Mouse (Mus musculus) E14TG2a.4 (cell line): Measurements from ENCODE around the gene Rbp7.
"Not testable (repeated sequence)": the region's sequence is repeated elsewhere in the genome, so short reads cannot be mapped to it uniquely, and the experiment has no call there.

ENCODE experiments used
- H3K27me3 ChIP-seq: 2 replicates; pipeline ENCODE4 v1.6.1; 2014; ENCODE audit warnings: low read length, control low read depth; ENCODE audit not compliant: insufficient read depth
- H3K36me3 ChIP-seq: 2 replicates; pipeline ENCODE4 v1.6.1; 2014; ENCODE audit warnings: low read length, control low read depth; ENCODE audit not compliant: insufficient read depth
- H3K4me1 ChIP-seq: replicated peaks from 2 replicates; pipeline ENCODE4 v1.6.1; 2014; ENCODE audit warnings: low read depth, low read length, control low read depth
- H3K4me3 ChIP-seq: replicated peaks from 2 replicates; pipeline ENCODE4 v1.5.1; 2014; ENCODE audit warnings: mild to moderate bottlenecking, low read length
- H3K9me3 ChIP-seq: 2 replicates; pipeline ENCODE4 v1.6.1; 2014; ENCODE audit warnings: low read length, control low read depth
- CTCF ChIP-seq: conservative IDR thresholded peaks from 2 replicates; pipeline ENCODE4 v1.5.1; 2014; ENCODE audit warnings: low read length
- NANOG ChIP-seq: IDR thresholded peaks from 2 replicates; pipeline ENCODE4 v1.6.1; 2014; ENCODE audit warnings: borderline replicate concordance, low read length, mixed read lengths
- POU5F1 ChIP-seq: IDR thresholded peaks from 2 replicates; pipeline ENCODE4 v1.6.1; 2014; ENCODE audit warnings: low read length, borderline replicate concordance

Rbp7 gene

GRCm38 (mm10) chr4:149446309-149446708, 8.5 kb downstream of the Rbp7 start:
- Histone ChIP-seq H3K9me3 (no peaks in the 10 kb centered on the region), H3K36me3 (no peaks in the 10 kb centered on the region), H3K4me1 (peaks cover 43% of the 10 kb centered on the region), H3K27me3 (no peaks in the 10 kb centered on the region), H3K4me3 (peak overlapping the region; percentile 73)
- TF ChIP-seq POU5F1, result no peak
- no peak for TF ChIP-seq CTCF
- TF ChIP-seq NANOG, result no peak

DNA sequence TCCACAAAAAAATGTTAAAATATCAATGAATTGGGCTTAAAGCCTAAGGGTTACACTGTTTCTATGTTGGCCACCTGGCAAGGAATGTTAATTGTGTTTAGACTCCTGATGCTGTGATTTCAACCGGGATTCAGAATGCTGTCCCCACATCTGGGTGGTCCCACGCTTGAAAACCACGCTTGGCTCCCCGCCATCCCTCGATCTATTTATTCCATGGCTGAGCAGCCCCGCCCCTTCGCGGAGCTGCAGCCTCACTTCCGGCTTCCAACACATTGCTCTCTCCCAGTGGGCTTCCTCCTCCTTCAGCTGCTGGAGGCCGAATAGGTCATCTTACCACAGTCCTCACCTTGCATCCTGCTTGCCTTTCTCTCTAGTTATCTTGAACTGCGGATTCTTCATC, 8.9 kb downstream of the Rbp7 start:
- peak overlapping the region; percentile 73 for H3K4me3 ChIP-seq
- TF ChIP-seq POU5F1 (no peak), NANOG (no peak), CTCF (no peak)
- H3K4me1 ChIP-seq, result peaks cover 43% of the 10 kb centered on the region
- no peaks in the 10 kb centered on the region for H3K36me3 ChIP-seq
- H3K27me3 ChIP-seq, result no peaks in the 10 kb centered on the region
- H3K9me3 ChIP-seq, result no peaks in the 10 kb centered on the region

- Histone ChIP-seq H3K36me3 (no peaks in the 10 kb centered on the region), H3K4me3 (peak overlapping the region; percentile 73), H3K9me3 (no peaks in the 10 kb centered on the region), H3K4me1 (peaks cover 39% of the 10 kb centered on the region), H3K27me3 (no peaks in the 10 kb centered on the region)
- TF ChIP-seq CTCF, result peak; percentile 27
- TF ChIP-seq NANOG, result no peak
These were observed 9.6 kb downstream of the Rbp7 start for GRCm38 (mm10) chr4:149444964-149445701.

DNA sequence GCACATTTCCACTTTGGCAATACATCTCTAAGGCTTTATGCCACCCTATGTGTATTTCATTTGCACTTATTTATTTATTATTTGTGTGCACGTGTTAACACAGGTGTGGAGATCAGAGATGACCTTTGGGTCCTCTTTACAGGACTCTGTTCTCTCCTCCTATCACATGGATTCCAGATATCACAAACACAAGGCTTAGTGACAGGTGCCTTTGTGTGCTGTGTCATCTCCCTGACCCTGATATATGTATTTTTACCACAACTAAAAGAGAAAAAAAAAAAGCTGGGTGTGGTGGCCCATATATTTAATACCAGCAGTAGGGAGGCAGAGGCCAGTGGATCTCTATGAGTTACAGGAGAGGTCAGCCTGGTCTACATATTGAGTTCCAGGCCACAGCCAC, 10.3 kb downstream of the Rbp7 start:
- Histone ChIP-seq H3K9me3 (no peaks in the 10 kb centered on the region), H3K4me1 (peaks cover 32% of the 10 kb centered on the region), H3K27me3 (no peaks in the 10 kb centered on the region), H3K4me3 (peak overlapping the region; percentile 73), H3K36me3 (no peaks in the 10 kb centered on the region)
- TF ChIP-seq NANOG (no peak), CTCF (no peak), POU5F1 (no peak)

- H3K4me1 ChIP-seq, result peaks cover 32% of the 10 kb centered on the region
- no peaks in the 10 kb centered on the region for H3K9me3 ChIP-seq
- H3K4me3 ChIP-seq, result no peak overlapping the region
- H3K36me3 ChIP-seq, result no peaks in the 10 kb centered on the region
- H3K27me3 ChIP-seq, result no peaks in the 10 kb centered on the region
- TF ChIP-seq NANOG (no peak), POU5F1 (no peak), CTCF (no peak)
These were observed 12.3 kb downstream of the Rbp7 start for GRCm38 (mm10) chr4:149442436-149442835.

- H3K4me1 ChIP-seq, result peaks cover 19% of the 10 kb centered on the region
- no peak overlapping the region for H3K4me3 ChIP-seq
- no peak for TF ChIP-seq POU5F1
- no peak for TF ChIP-seq CTCF
- TF ChIP-seq NANOG, result no peak
- no peaks in the 10 kb centered on the region for H3K9me3 ChIP-seq
- no peaks in the 10 kb centered on the region for H3K27me3 ChIP-seq
- no peaks in the 10 kb centered on the region for H3K36me3 ChIP-seq
These were observed 14.2 kb downstream of the Rbp7 start for GRCm38 (mm10) chr4:149440576-149440975.

DNA sequence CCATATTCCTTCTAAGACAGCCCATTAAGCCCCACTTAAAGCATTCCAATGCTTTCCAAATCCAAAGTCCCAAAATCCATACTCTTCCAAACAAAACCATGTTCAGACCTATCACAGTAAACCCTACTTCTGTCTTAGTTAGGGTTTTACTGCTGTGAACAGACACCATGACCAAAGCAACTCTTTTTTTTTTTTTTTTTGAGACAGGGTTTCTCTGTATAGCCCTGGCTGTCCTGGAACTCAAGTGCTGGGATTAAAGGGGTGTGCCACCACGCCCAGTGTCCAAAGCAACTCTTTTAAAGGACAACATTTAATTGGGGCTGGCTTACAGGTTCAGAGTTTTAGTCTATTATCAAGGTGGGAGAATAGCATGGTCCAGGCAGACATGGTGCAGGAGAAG, 22.9 kb downstream of the Rbp7 start:
- H3K27me3 ChIP-seq, H3K4me3 ChIP-seq, H3K36me3 ChIP-seq, H3K9me3 ChIP-seq: not testable (repeated sequence)
- peaks cover 30% of the 10 kb centered on the region for H3K4me1 ChIP-seq

- H3K4me3 ChIP-seq, result no peak overlapping the region
- H3K36me3 ChIP-seq, result no peaks in the 10 kb centered on the region
- peaks cover 41% of the 10 kb centered on the region for H3K4me1 ChIP-seq
- TF ChIP-seq NANOG (no peak), CTCF (no peak), POU5F1 (no peak)
- no peaks in the 10 kb centered on the region for H3K27me3 ChIP-seq
- H3K9me3 ChIP-seq, result no peaks in the 10 kb centered on the region
These were observed 25.2 kb downstream of the Rbp7 start for GRCm38 (mm10) chr4:149429592-149429991.

DNA sequence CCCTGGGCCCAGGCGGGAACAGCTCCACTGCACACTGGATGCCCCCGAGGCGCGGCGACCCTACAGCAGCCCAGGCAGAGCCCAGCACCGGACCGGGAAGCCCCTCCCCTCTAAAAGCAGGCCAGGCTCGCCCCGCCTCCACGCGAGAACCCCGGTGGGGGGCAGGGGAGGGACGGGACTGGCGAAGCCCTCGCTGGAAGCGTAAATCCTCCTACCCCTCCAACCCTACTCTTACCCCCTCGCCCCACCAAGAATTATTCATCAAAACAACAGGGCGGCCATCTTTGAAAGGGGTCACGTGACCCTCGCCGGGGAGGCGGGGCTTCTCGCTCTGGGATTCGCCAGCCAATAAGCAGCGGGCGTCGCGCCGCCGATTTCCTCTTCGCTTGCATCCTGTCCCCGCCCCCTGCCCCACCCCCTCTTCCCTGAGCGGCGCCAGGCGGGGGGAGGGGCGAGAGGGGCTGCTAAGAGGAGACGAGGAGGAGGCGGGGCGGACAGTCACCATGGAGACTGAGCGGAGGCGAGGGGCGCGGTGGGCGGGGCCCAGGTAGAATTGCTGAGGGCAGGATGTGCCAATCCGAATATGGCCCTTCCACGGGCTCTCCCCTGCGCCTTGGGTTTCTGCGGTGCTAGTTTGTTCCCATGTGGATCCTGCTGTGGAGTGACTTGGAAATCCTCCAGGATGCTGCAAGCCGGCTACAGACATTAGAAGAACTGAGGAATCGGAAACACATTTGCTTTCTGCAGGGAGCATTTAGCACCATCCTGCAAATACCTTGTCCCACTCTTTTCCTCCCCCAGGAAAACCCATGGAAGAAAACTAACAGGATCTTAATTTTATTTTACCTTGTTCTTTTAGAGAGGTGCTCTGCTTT, 28.2 kb downstream of the Rbp7 start, which contains the start of gene Ube4b:
Gene Ube4b, minus strand, starts transcription at position 425 of the 875 bp plus-strand sequence.
- H3K27me3 ChIP-seq, result no peaks in the 10 kb centered on the region
- no peak for TF ChIP-seq CTCF
- TF ChIP-seq POU5F1, result no peak
- no peak for TF ChIP-seq NANOG
- H3K36me3 ChIP-seq, result peaks cover 7% of the 10 kb centered on the region
- peaks cover 3% of the 10 kb centered on the region for H3K9me3 ChIP-seq
- H3K4me3 ChIP-seq, result peak within 1 kb of the TSS; percentile 97
- H3K4me1 ChIP-seq, result peaks cover 47% of the 10 kb centered on the region
